Mouse (Mus musculus) CD4-positive helper T cell, adult 2 months (primary cell): ENCODE measurements around the gene Adgrb3.

ENCODE experiments used
- DNase-seq: peaks from one replicate; pipeline ENCODE4 v3.0.0-alpha.2; 2012; ENCODE audit warnings: low read depth, missing footprints, low spot score

Gene Adgrb3

GRCm38 (mm10) chr1:25310066-25310465 is 519.4 kb downstream of the Adgrb3 start:
- DNase-seq, result no peak

- DNase-seq, result no peak
Measured at GRCm38 (mm10) chr1:25281471-25281870, 548.0 kb downstream of the Adgrb3 start.

DNA sequence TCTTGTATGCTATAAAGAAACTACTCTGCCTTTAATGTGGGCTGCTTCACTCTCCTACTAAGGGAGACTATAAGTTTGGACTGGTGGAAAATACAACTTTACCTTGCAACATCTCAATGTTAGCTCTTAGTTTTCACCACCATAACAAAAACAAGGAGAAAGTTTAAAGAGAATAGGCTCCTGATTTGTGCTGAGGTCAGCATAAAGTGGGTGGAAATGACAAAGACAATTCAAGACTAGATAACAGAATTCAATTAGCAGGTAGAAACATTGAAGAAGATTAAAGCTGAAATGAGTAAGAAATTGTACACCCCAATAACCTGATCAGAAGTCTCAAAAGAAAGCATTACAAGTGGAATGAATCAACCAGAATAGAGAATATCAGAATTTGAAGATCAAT is 578.9 kb downstream of the Adgrb3 start:
- DNase-seq, result no peak

DNA sequence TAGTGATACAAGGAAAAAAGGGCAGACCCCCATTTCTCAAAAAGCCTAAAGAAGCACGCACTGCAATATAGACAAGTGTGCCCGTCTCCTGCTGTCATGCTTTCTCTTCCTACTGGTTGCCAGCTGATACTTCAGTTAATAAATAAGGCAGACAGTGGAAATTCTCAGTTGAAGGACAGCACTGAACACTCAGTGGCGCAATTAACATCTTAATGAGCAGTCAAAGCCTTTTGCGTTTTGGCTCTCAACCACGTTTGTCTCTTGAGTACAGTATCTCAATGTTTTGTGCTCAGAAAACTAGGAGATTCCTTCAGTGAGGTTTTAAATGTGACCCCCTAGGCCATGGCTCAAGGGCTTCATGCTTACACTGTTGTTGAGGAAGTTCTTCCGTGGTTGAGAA is 587.1 kb downstream of the Adgrb3 start:
- DNase-seq, result no peak

- DNase-seq, result no peak
Measured at GRCm38 (mm10) chr1:25229245-25229750, 600.2 kb downstream of the Adgrb3 start.

DNA sequence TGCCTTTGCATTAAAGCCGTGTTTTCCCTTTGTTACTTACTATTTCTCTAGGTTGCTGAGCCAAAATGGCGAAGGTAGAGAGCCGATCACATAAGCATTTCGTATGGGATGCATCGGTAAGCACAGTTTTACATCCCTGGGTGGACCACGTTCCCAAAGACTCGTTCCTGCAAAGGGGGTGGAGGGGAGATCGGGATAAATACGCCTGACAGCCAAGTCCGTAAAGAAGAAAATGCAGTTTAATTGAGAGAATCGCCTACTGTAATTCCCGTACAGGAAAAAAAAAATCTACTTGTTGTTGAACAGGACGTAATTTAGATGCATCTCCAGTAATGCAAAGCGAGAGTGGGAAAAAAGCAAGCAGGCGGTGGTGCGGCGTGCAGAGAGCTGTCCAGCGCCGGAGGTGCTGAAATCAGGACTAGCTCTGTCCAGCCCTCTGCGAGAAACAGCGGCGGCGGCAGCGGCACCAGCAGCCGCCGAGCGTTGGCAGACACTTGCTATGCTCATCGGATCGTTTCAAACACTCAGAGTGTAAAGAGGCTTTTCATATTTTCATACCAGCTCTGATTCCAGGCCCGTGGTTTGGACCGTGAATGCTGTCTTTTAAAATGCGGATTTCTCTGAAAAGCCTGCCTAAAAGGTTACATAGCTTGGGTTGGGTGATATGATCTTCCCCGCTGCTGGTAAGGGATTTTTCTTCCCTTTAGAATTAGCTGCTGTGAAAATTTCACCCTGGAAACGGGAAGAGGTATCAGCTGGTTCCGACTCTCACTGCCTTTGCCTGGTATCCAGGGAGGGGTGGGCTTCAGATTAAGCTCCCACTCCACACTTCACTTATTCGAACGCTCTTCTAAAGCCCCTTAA is 600.9 kb downstream of the Adgrb3 start:
- DNase-seq, result no peak

DNA sequence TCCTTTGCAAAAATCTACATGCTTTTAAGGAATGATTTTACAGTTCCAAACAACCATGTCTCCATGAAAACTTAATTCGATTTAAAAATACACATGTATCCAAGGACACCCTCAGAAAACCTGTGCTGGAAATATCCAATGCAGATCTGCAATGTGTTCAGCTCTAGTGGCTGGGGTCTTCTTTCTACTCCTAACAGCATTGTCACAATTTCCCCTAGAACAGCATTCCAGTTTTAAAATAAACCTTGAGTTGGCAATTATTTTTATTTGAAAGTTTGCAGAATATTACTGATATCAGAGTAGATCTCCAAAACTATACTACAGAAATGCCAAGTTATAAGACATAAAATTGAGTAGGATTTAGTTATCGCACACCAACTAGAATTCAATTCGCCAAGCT is 601.6 kb downstream of the Adgrb3 start:
- no peak for DNase-seq

GRCm38 (mm10) chr1:25204636-25205035 is 624.9 kb downstream of the Adgrb3 start:
- no peak for DNase-seq

DNA sequence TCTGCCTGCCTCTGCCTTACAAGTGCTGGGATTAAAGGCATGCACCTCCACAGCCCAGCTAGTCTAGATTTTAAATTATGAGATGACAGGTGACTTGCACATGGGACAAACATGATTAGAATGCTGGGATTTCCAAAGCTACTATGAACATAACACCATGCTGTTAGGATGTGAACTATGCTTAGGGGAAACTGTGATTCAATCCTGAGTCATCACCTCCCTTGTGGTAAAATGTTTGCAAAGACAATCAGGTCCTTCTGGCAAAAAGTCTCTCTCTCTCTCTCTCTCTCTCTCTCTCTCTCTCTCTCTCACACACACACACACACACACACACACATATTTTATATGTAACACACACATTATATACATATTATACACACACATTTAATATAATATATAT is 630.1 kb downstream of the Adgrb3 start:
- DNase-seq, result no peak

DNA sequence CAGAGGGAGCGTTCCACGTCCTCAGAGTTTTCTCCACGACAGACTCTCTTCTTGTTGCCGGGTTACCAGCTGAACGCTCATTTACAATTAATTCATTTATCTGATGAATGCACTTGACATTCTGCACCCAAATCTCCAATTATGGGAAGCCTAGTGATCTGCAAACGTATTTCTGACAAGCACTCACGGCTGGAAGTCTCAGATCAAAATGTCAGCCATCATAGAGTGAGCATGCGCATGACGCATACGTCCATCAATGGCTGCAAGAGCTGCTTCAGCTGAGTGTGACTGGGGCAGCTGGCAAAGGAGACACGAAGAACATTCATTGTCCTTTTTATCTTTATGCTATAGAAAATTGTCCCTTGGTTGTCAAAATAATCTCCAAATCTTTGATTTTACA is 637.5 kb downstream of the Adgrb3 start:
- DNase-seq, result no peak

DNA sequence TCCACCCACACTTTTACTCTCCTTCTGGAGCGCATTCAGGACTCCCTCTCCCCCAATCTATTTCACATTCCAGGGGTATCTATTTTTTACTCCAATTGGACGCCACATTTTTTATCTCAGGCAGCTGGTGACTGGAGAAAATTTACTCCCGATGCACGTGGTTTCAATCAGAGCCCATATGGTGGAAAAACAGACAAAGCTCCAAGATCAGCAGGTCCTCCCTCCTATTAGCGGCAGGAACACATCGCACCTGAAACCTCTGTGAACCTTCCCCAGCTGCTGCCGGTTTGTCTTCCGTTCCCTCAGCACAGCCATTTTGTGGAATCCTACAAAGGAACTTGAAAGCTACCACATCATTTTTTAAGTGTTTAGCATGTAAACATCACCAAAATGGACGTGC is 640.2 kb downstream of the Adgrb3 start:
- no peak for DNase-seq

DNA sequence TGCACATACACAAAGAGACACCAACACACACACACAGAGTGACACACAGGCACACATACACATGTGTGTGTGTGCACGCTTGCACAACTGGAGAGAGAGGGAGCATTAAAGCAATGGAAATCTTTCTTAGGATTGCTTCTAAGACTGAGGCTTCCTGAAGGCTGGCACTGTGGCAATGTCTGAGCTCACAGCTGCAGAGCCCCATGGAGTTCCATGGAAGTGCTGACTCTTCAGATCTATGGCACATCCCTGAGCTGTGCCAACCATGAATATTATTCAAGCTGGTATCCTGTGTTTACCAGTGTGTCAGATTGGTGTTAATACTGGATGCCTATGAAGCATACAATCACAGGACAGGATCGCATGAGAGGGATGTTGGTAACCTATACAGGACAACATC is 643.6 kb downstream of the Adgrb3 start:
- no peak for DNase-seq

GRCm38 (mm10) chr1:25181881-25182280 is 647.6 kb downstream of the Adgrb3 start:
- DNase-seq, result no peak

DNA sequence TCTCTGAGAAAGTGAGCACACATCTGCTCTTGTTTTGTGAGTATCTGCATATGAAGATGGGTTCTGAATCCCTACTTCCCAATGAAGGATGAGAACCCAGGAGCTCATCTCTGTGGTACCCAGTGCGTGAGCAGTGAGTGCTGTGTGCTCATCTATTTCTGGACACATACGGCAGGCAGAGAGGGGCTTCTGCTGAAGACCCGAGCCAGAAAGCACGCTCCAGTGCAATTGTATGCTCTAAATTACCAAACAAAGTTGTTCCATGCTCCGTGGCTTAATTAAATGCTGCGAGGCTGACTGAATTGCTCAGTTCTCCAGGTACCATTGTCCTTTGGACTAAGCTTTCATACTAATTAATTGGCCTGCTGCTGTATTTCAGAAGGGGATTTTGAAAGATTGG is 648.9 kb downstream of the Adgrb3 start:
- DNase-seq, result no peak

GRCm38 (mm10) chr1:25179860-25180582 is 649.5 kb downstream of the Adgrb3 start:
- no peak for DNase-seq

GRCm38 (mm10) chr1:25178347-25179130 is 651.0 kb downstream of the Adgrb3 start:
- no peak for DNase-seq

DNA sequence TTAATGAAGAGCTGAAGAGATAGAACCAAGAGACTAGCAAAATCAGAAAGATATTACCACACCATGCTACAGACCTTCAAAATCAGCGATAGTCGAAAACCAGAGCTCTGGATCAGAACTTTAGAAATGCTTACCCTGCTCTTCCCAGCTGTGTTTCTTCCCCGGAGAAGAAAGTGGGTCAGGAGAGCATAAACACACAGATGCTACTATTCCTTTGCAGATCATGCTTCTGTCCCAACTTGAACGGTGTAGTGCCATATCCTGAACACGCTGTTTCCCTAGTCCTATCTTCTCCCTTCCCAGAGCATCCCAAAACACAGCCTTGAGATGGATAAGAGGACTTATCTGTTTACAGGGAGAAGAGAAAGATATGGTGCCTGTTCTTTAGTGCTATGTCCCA is 662.4 kb downstream of the Adgrb3 start:
- DNase-seq, result no peak

DNA sequence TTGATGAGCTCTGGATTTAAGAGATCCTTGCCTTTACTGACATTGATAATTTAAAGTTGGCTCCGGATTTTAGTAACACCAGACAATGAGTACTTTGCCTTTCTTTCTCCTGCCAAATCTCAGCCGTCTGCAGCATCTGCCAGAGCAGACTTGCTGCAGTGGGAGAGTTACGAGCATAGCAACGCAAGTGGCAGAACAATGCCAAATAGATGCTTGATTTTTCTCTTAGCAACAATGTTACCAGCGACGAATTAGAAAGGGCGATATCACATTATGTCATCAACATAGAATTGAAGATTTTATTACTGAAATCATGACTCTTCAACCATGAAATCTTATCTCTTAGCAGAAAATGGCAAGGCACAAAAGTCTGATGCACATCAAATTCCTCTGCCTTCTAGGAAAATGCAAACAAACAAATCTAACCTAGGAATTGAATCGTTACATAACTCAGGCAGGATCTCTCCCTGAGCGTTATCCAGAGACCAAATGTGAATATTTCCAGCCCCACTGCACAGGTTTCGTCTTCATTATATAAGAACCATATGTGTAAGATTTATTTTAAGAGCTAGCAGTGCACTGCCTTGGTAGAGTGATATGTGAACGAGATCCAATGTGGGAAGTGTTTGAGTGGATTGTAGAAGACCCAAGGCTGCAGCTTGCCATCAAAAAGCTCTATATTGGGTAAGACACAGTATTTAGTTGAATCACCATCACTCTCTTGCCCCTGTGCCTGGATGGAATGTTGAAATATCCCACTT is 663.3 kb downstream of the Adgrb3 start:
- DNase-seq, result no peak

- no peak for DNase-seq
Measured at GRCm38 (mm10) chr1:25163561-25163960, 665.9 kb downstream of the Adgrb3 start.

GRCm38 (mm10) chr1:25146206-25146605 is 683.3 kb downstream of the Adgrb3 start:
- DNase-seq, result no peak

DNA sequence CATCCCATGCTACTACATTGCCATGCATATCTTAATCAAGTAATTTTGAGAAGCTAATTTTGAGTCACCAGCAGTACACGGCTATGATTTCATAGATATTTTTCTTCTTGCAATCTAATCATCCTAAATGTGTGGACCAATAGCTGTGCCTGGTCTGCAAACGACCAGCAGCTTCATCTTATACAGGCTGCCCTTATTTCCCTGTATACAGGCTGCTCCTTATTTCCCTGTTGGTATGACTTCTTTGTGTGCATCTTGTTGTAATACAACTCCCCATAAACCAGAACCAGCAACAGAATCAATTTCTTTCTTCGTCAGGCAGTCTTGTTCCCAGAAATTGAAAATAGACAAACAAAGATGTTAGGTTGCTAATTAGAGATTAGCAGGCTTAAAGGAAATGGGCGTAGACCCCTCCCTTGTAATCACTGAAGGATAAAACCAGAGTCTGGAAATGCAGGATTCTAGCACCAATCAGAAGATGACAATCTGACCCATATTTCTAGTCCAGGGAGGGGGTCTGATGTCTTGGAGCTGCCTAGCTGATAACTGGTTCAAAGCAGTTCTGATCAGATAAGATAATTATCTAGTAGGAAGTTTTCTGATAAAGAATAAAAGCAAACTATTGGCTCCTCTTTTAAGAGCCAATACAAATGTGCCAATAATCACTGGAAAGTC is 697.2 kb downstream of the Adgrb3 start:
- DNase-seq, result no peak
